Mouse (Mus musculus) monocyte, adult 5-6 weeks (primary cell): Measurements from ENCODE around the gene Rfx2. TPM values are rescaled to one million over a fixed set of nuclear protein-coding genes. Genes with fewer than 3 reads are reported as not detected.

Experiments
- ATAC-seq: fragments of 153-309, 156-312 bp; replicated peaks from 2 replicates; pipeline ENCODE4 v1.8.0; 2017; ENCODE audit warnings: mild to moderate bottlenecking; ENCODE audit not compliant: low TSS enrichment, insufficient number of reproducible peaks, severe bottlenecking, poor library complexity, low FRiP score
- total RNA-seq: library from RNA; stranded (forward); fragments of 200-1000, 200-491, 200-594 nt; gene quantifications from 3 replicates; pipeline ENCODE4 v1.2.3, GENCODE M21; 2017

Gene Rfx2
- total RNA-seq, 1 experiment from 2014 or later: 6.6 TPM

GRCm38 (mm10) chr17:56802065-56802464 is 28.7 kb downstream of the Rfx2 start:
- no peak for ATAC-seq

- no peak for ATAC-seq
Measured at GRCm38 (mm10) chr17:56799276-56799675, 31.5 kb downstream of the Rfx2 start.

GRCm38 (mm10) chr17:56793614-56794319 is 37.0 kb downstream of the Rfx2 start:
- no peak for ATAC-seq

- no peak for ATAC-seq
Measured at GRCm38 (mm10) chr17:56792588-56792987, 38.2 kb downstream of the Rfx2 start.

GRCm38 (mm10) chr17:56789286-56789685 is 41.5 kb downstream of the Rfx2 start:
- no peak for ATAC-seq

- ATAC-seq: no peak
Measured at GRCm38 (mm10) chr17:56788886-56789285, 41.9 kb downstream of the Rfx2 start.

GRCm38 (mm10) chr17:56780291-56780978 is 50.4 kb downstream of the Rfx2 start:
- ATAC-seq: no peak

GRCm38 (mm10) chr17:56778779-56779362 is 51.9 kb downstream of the Rfx2 start:
- ATAC-seq: no peak

GRCm38 (mm10) chr17:56777568-56777967 is 53.2 kb downstream of the Rfx2 start:
- ATAC-seq: no peak

GRCm38 (mm10) chr17:56769950-56770349 is 60.9 kb downstream of the Rfx2 start, which contains the start of gene Prr22:
TSS of gene Prr22 (plus strand) at chr17:56770250.
- ATAC-seq: no peak

- no peak for ATAC-seq
Measured at GRCm38 (mm10) chr17:56768941-56769340, 61.9 kb downstream of the Rfx2 start.

GRCm38 (mm10) chr17:56767531-56768135 is 63.2 kb downstream of the Rfx2 start:
- ATAC-seq: no peak

- no peak for ATAC-seq
Measured at GRCm38 (mm10) chr17:56766631-56767405, 64.0 kb downstream of the Rfx2 start.

GRCm38 (mm10) chr17:56765431-56765830 is 65.4 kb downstream of the Rfx2 start:
- no peak for ATAC-seq

GRCm38 (mm10) chr17:56764474-56765354 is 66.1 kb downstream of the Rfx2 start, which contains the start of gene Dus3l:
TSS of gene Dus3l (plus strand) at chr17:56764757.
- peak; percentile 72 for ATAC-seq

GRCm38 (mm10) chr17:56763741-56764250 is 67.0 kb downstream of the Rfx2 start:
- no peak for ATAC-seq
